Mouse (Mus musculus) retina, postnatal 1 day (tissue): ENCODE data around the gene Gm11541.
"Not testable (repeated sequence)": the region's sequence is repeated elsewhere in the genome, so short reads cannot be mapped to it uniquely, and the experiment has no call there.

Experiments
- DNase-seq: peaks from one replicate; pipeline ENCODE4 v3.0.0-alpha.2; 2012

The Gm11541 gene

DNA sequence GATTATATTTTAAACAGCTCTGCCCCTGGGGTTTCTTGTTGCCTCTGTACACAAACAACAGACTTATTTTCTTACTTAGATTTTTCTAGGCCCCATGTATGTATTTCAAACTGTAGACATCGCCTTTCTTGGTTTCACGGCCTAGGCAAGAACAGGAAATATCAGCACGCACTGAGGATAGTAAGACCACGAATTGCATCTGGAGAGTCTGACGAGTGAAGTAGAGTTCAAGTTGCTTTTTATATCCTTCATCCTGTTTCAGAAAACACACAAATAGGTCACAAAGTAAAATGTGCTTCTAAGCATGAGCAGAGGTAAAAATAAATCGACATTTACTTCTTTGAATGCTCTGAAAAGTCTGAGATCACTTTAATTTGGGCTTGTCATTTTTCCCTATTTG, 8.8 kb downstream of the Gm11541 start:
- no peak for DNase-seq

DNA sequence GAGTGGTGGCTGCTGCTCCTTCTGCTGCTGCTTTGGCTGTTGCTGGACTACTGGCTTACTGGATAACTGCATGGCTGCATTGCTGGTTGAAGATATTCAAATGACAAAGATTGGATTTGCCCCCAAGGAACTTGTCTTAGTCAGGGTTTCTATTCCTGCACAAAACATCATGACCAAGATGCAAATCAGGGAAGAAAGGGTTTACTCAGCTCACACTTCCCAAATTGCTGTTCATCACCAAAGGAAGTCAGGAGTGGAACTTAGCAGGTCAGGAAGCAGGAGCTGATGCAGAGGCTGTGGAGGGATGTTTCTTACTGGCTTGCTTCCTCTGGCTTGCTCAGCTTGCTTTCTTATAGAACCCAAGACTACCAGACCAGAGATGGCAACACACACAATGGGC, 11.8 kb downstream of the Gm11541 start:
- not testable (repeated sequence) for DNase-seq

DNA sequence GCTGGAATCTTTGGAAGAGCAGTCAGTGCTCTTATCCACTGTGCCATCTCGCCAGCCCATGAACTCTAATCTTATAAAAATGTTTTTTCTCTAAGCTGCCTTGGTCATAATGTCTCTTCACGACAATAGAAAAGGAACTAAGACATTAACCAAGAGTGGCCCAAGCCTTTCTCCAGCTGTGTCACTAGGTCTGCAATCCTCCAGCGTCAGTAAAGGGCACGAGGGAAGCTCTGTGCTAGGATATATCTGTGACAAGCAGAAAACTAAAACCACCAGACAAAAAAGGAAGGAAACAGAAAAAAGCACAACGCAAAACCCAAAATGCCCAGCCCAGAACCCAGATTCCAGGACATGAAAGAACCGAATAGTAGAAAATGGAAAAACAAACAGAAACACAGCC, 17.1 kb downstream of the Gm11541 start:
- DNase-seq: no peak

DNA sequence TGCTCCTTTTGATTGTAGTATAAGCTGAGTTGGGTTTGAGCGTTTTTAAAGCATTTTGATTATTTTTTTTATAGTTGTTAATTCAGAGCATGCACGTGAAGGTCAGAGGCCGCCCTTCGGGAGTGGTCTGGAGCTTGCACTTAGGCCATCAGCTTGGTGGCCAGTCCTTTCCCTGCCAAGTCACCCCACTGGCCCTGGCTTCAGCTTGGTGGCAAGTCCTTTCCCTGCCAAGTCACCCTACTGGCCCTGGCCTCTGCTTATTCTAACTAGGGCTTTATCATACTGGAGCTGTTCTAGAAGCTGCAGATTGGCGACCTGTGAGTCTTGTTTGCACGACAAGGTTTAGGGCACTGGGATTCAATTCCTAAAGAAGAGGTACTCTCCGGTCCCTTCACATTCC, 21.9 kb downstream of the Gm11541 start:
- DNase-seq: no peak

DNA sequence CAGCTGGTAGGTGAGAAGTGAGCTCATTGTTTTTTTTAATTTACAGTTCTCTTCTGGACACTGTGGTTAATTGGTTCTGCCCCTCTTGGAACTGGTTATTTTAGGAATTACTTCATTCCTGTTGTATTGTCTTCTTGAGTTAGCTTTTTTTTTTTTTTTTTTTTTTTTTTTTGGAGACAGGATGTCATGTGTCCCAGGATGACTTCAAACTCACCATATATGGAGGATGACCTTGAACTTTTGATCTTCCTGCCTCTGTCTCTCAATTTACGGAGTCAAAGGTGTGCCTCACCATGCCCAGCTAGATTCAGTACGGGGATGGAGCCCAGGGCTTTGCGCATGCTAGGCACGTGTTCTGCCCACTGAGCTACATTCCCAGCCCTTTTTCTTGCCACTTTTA, 22.7 kb downstream of the Gm11541 start:
- DNase-seq: no peak

DNA sequence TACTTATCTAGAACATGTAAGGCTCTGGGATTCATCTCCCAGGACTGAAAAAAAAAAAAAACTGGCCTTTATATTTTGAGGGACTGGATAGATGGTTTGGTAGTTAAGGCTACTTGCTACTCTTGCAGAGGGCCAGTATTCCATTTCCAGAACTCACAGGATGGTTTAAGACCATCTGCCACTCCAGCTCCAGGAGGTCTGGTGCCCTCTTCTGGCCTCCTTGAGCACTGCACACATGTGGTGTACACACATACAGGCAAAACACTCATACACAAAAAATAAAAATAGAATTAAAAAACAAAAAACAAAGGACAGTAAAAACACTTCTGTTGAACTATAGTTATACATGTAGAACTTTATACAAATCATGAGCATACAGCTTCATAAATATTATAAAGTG, 23.7 kb downstream of the Gm11541 start:
- peak; percentile 16 for DNase-seq

DNA sequence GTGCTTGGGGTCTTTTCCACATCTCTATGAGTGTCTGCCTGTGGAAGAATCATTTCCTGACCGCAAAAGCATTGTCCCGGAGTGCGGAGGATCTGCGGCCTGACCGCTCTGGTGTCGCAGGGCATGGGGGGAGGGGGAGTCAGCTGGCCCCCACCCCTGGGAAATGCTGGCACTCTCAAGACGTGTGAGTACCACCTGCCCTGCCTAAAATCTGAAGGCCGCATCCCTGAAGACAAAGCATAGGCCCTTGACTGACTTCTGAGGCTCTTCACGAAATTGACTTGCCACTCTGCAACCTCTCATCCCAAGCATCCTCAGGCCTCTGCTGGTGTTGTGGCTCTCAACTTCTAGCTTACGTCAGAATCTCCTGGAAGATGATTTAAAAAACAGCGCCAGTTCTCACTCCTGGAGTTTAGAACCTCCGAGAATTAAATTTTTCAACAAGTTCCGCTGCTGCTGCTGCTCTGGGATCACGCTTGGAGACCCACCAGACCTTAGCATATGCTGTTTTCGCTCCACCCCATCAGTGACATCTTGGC, 26.6 kb downstream of the Gm11541 start:
- DNase-seq: no peak

DNA sequence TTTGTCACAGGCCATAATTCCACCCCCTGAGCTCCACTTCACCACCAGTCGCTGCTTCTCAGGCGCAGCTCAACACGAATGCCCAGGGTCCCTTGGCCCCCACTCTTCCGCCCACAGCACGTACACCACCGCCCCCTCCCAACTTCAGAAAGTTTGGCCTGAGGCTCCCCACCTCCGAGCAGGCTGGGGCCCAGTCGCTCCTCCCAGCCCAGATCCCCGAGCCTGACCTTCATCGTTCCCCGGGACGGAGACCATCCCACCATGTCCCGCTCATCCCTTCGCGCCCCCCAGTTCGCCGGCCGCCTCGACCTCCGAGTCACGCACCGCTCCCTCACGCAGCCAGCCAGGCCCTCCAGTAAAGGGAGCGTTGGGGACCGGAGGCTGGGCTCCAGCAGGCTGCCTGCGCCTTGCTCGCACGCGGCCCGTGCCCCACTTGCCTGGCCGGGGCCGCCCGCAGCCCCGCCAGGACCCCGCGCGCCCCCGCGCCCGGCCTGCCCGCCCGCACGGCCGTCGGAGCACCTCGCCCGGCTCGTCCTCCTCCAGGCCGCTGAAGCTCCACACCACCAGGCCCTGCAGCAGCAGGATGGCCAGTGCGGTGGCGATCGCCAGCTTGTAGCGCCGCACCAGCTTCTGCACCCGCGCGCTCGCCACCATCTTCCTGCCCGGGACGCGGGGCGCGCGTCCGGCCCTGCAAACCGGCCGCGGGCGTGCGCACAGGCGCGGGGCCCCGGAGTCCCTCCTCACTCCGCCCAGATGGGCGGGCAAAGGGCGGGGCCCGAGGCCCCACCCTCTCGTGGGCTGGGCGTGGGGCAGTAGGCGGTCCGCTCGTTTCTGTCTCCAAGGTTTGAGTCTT, 27.3 kb downstream of the Gm11541 start, which contains the start of gene Xylt2:
TSS of gene Xylt2 (minus strand) at position 762 of the 853 bp plus-strand sequence.
- peak; percentile 95 for DNase-seq

DNA sequence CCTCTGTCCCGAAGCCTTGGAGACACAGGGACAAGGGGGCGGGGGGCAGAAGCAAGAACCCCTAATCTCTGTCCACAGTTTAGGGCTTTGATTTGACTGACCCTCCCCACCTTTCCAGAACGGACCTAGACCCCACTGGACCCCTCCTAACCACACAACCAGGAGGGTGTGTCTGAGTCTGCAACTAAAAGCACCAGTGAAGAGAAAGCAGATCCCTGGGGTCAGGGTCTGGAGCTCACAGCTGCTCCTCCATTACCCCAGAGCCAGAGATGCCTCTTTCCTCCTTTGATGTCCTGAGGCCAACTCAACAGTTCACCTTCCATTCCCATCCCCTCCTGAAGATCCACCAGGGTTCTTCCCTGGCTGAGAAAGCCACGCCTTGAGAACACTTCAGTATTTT, 28.0 kb downstream of the Gm11541 start:
- DNase-seq: no peak

DNA sequence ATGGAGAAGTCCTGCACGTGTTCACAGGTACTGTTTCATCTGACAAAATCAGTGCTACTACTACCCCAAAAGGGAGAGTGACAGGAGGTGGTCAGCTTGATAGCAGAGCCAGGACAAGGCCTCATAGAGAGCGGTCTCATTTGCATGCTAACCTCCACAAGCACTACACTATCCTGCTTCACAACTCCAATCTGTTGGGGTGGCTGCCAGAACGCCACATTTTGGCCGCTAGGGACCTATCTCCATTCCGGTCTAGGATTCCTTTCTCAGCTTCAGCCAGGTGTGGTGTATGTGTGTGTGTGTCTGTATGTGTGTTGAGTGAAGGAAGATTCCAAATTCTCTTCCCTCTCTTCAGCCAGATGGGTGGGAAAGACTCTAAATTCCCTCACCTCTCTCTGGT, 28.9 kb downstream of the Gm11541 start:
- DNase-seq: no peak

DNA sequence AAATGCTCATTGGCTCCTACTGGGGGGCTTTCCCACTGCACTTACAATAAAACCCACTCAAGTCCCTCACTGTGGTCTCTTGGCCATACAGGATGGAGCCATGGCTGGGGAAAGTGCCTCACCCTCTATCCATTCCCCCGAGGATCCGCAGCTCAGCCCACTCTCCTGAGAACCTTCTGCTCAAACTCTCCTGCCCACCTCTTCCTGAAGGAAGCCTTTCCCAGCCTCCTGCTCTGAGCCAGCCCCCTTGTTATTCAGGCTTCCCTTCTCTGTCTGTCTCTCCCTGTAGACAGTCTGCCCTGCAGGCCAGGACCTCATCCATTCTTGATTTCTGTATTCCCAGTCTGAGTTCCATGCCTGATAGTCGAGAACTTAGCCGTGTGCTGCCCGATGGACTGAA, 29.3 kb downstream of the Gm11541 start:
- no peak for DNase-seq

DNA sequence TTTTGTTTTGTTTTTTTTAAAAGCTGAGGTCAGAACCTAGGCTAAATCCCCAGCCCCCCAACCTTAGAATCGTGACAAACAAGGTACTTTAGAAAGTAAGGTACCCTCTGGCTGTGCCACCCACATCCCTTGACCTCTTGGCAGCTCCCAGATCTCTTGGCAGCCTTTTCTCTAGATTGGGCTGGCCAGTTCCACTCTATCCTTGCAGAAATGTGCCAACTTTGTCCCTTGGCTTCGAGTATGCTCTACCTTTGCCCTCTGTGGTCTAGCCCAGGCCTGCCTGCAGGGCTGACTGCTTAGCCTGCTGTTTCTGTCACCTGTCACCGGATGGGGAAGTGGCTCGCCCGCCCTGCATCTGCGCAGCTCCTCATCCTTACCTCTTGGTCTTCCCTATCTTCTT, 39.0 kb downstream of the Gm11541 start:
- no peak for DNase-seq

DNA sequence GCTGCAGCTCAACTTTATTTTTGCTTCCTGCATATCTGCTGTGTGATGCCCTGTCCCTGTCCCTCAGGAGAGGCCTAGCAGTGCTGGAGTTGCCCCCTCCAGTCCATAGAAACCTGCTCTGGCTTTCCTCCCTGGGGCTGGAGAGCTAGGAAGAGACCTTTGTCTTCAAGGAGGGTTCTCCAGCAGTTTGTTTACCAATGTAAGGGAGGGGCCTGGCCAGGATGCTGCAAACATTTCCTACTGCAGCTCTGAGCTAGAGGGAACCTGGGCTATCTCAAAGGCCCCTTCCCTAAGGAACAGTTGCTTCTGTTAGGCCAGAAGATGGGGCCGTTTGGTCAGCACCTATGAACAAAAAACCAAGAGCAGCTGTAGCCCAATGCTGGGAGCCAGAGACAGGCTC, 43.0 kb downstream of the Gm11541 start:
- no peak for DNase-seq

DNA sequence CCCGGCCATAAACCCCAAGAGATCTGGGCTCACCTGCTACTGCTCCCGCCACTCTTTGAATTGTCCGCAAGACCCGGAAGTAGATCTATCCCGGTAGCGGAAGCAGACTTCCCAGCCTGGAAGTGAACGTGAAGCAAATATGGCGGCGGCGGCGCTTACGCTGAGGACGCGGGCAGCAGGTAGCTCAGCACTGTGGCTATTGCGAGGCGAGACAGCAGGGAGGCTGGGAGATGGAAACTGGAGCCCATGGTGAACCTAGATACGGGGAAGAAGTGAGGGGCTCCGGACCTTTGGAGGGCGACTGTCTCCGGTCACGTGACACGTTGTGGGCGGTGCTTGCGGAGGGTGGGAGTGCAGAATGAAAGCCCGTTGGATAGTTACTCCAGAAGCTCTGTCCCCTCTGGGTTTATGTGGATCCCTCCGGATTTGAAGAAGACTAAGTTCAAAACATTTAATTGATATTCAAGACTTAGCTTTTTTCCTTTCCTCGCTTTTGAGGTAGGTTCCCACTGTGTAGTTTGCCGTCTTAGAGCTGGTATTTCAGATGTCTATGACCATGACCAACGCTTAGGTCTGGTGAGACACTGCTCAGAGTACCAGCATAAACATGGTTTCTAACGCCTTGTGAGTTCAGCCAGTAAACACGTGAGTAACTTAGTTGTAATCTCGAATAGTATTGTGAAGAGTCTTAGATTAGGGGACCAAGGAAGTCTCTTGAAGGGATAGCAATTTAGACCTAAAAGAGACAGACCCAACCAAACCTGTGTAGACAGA, 50.4 kb downstream of the Gm11541 start, which contains the start of the genes Mrpl27 and Eme1:
TSS of gene Mrpl27 (plus strand) at position 105 of the 774 bp plus-strand sequence.
TSS of gene Eme1 (minus strand) at position 302 of the 774 bp plus-strand sequence.
- DNase-seq: peak; percentile 93

DNA sequence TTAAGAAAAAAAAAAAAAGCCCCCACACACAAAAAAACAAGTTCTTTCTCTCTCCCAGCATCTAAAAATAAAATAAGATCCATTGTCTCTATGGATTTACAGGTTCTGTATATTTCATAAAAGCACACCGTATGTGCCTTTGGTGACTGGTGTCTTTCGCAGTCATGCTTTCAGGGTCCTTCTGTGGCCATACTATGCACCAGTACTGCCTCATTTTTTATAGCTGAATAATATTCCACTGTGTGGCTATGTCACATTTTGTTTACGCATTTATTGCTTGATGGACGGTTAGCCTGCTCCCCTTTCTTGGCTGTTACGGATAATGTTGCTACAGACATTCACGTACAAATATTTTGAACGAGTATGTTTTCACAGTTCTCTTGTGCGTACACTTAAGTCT, 51.3 kb downstream of the Gm11541 start:
- DNase-seq: no peak

DNA sequence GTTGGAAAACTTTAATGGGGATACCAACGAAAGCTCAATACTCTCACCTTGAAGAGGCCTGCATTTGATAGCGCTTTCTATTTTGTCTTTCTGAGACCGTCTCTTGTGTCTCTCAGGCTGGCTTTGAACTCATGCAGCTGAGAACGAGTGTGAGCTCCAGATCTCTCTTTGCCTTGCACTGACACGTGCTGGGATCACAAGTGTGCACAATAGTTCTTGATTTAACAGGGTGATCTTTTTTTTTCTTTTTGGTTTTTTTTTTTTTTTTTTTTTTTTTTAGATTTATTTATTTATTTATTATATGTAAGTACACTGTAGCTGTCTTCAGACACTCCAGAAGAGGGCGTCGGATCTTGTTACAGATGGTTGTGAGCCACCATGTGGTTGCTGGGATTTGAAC, 53.1 kb downstream of the Gm11541 start:
- DNase-seq: not testable (repeated sequence)

DNA sequence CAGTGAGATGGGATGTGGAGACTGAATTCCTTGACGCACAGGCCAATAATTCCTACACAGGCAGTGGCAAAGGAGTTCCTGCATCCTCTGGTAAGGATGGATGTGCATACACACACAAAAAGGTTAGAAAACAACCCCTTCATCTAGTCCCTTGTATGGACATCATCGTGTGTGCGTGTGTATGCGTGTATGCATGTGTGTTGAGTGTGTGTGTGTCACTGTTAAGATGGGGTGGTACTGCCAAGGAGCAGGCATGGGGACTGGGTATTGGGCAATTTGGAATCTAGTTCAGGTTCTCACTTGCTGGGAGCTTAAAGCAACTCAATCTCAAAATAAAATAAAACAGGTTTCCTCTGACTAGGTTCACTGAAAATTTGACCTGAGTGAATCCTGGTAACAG, 57.8 kb downstream of the Gm11541 start:
- DNase-seq: no peak
